Mouse (Mus musculus) hindbrain, embryonic 16.5 days (tissue): ENCODE measurements at regions not wholly inside any gene's neighbourhood (a gene's known extent, or its start where the extent isn't known, plus 50 kb on each side); places are given as distances from the start of the nearest gene placed in this dataset.
A peak's percentile ranks its signal among the peaks of the same experiment; 100 is the strongest.

Source experiments
- ATAC-seq: fragments of 200-750 bp; cut with Nextera tagmentation; 2 replicates; pipeline ENCODE4 v1.8.0; 2017; ENCODE audit warnings: moderate TSS enrichment, moderate library complexity
- H3K27ac ChIP-seq: fragments of 300-500 bp; sonication (generic); 2 replicates; pipeline ENCODE4 v1.5.1; 2014; ENCODE audit warnings: low read depth, mild to moderate bottlenecking, control low read depth, low read length, moderate library complexity
- H3K27me3 ChIP-seq: fragments of 300-500 bp; sonication (generic); replicated peaks from 2 replicates; pipeline ENCODE4 v1.6.1; 2014; ENCODE audit warnings: low read length; ENCODE audit not compliant: control insufficient read depth, insufficient read depth
- H3K36me3 ChIP-seq: fragments of 300-500 bp; sonication (generic); 2 replicates; pipeline ENCODE4 v1.6.1; 2014; ENCODE audit warnings: mild to moderate bottlenecking, low read length, moderate library complexity, mixed read lengths; ENCODE audit not compliant: control insufficient read depth, insufficient read depth
- H3K4me1 ChIP-seq: fragments of 300-500 bp; sonication (generic); 2 replicates; pipeline ENCODE4 v1.6.1; 2014; ENCODE audit warnings: low read depth, low read length; ENCODE audit not compliant: control insufficient read depth, insufficient read depth
- H3K4me2 ChIP-seq: fragments of 300-500 bp; sonication (generic); 2 replicates; pipeline ENCODE4 v1.6.1; 2014; ENCODE audit warnings: mild to moderate bottlenecking, low read length, control low read depth, moderate library complexity
- H3K4me3 ChIP-seq: fragments of 300-500 bp; sonication (generic); 2 replicates; pipeline ENCODE4 v1.5.1; 2014; ENCODE audit warnings: mild to moderate bottlenecking, low read length, control low read depth, moderate library complexity
- H3K9ac ChIP-seq: fragments of 300-500 bp; sonication (generic); 2 replicates; pipeline ENCODE4 v1.6.1; 2014; ENCODE audit warnings: low read depth, mild to moderate bottlenecking, control low read depth, low read length, moderate library complexity
- H3K9me3 ChIP-seq: fragments of 300-500 bp; sonication (generic); 2 replicates; pipeline ENCODE4 v1.6.1; 2014; ENCODE audit warnings: mild to moderate bottlenecking, low read length, moderate library complexity; ENCODE audit not compliant: control insufficient read depth
- WGBS: fragments of 180-500 bp; shearing (Covaris S2); extraction: QIAGEN DNeasy Blood & Tissue Kit; methylation state at CpG from one replicate; pipeline ENCODE4 v1.1.7; 2014; 5-methylcytosine and 5-hydroxymethylcytosine counted together

- WGBS, result 31% methylated on average over 8 of the region's 8 CpGs
- H3K4me2 ChIP-seq, result no peak overlapping the region
- H3K9ac ChIP-seq, result peak overlapping the region; percentile 38; the same call in 1 of the 2 replicates
- peaks cover 13% of the 10 kb centered on the region for H3K4me1 ChIP-seq
- no peak overlapping the region for H3K4me3 ChIP-seq
- no peaks in the 10 kb centered on the region for H3K9me3 ChIP-seq
- peak overlapping the region; percentile 39 for H3K27ac ChIP-seq
- no peaks in the 10 kb centered on the region for H3K36me3 ChIP-seq
- no peak for ATAC-seq
- H3K27me3 ChIP-seq, result no peaks in the 10 kb centered on the region
Observed at GRCm38 (mm10) chr13:107664197-107664596, 380.0 kb upstream of the Smim15 start.

DNA sequence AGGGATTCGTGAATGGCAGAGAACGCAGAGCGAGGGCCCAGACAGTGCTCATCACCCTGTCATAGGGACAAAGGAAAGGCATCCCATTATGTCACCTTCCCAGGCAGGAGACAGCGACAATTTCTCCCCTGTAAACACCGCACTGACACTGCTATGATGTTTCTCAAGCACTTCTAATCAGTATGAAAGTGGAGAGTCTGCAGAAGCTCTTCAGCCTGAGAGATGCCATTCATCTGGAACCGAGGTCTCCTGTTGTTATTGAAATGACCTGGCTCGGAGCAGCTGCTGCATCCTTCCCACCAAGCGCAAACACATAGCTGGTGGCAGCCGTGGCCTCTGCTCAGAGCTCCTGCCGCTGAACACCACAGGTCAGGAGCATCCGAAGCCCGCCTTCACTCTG lies 380.5 kb upstream of the Smim15 start:
- Histone ChIP-seq H3K36me3 (no peaks in the 10 kb centered on the region), H3K27ac (peak overlapping the region; percentile 39), H3K27me3 (no peaks in the 10 kb centered on the region), H3K4me2 (peak overlapping the region; percentile 23; the same call in 1 of the 2 replicates), H3K9me3 (no peaks in the 10 kb centered on the region), H3K9ac (peak overlapping the region; percentile 38), H3K4me1 (peaks cover 13% of the 10 kb centered on the region), H3K4me3 (no peak overlapping the region)
- 11% methylated on average over 12 of the region's 12 CpGs for WGBS
- ATAC-seq, result peak; percentile 67; the same call in 1 of the 2 replicates

- Histone ChIP-seq H3K27me3 (no peaks in the 10 kb centered on the region), H3K9ac (no peak overlapping the region), H3K9me3 (no peaks in the 10 kb centered on the region), H3K4me3 (no peak overlapping the region), H3K36me3 (no peaks in the 10 kb centered on the region), H3K4me1 (peaks cover 13% of the 10 kb centered on the region), H3K4me2 (no peak overlapping the region), H3K27ac (no peak overlapping the region)
- ATAC-seq, result no peak
- WGBS, result 11% methylated on average over 5 of the region's 5 CpGs
Observed at GRCm38 (mm10) chr13:107661414-107661813, 382.8 kb upstream of the Smim15 start.

- no peaks in the 10 kb centered on the region for H3K36me3 ChIP-seq
- H3K4me1 ChIP-seq, result peaks cover 6% of the 10 kb centered on the region; the same call in 1 of the 2 replicates
- ATAC-seq, result peak; percentile 44
- WGBS, result 2% methylated on average over 27 of the region's 27 CpGs
- peak overlapping the region; percentile 57 for H3K4me2 ChIP-seq
- H3K27me3 ChIP-seq, result no peaks in the 10 kb centered on the region
- H3K4me3 ChIP-seq, result peak overlapping the region; percentile 37
- H3K9ac ChIP-seq, result peak overlapping the region; percentile 57
- peak overlapping the region; percentile 61 for H3K27ac ChIP-seq
- H3K9me3 ChIP-seq, result no peaks in the 10 kb centered on the region
Observed at GRCm38 (mm10) chr13:107645865-107646645, 398.2 kb upstream of the Smim15 start.

- no peaks in the 10 kb centered on the region for H3K27me3 ChIP-seq
- 0 out of 2 replicates have a peak overlapping the region, but pooled peaks have one; percentile 25 for H3K27ac ChIP-seq
- 5% methylated on average over 36 of the region's 36 CpGs for WGBS
- H3K4me3 ChIP-seq, result peak overlapping the region; percentile 37
- no peaks in the 10 kb centered on the region for H3K36me3 ChIP-seq
- no peak for ATAC-seq
- H3K9ac ChIP-seq, result peak overlapping the region; percentile 57
- H3K4me1 ChIP-seq, result peaks cover 6% of the 10 kb centered on the region; the same call in 1 of the 2 replicates
- peak overlapping the region; percentile 57 for H3K4me2 ChIP-seq
- no peaks in the 10 kb centered on the region for H3K9me3 ChIP-seq
Observed at GRCm38 (mm10) chr13:107645121-107645864, 399.0 kb upstream of the Smim15 start.

GRCm38 (mm10) chr13:107644705-107645104 lies 399.5 kb upstream of the Smim15 start:
- no peaks in the 10 kb centered on the region for H3K27me3 ChIP-seq
- H3K27ac ChIP-seq, result no peak overlapping the region
- 42% methylated on average over 12 of the region's 12 CpGs for WGBS
- no peaks in the 10 kb centered on the region for H3K9me3 ChIP-seq
- ATAC-seq, result no peak
- peak overlapping the region; percentile 37 for H3K4me3 ChIP-seq
- peak overlapping the region; percentile 57 for H3K9ac ChIP-seq
- no peaks in the 10 kb centered on the region for H3K36me3 ChIP-seq
- H3K4me2 ChIP-seq, result peak overlapping the region; percentile 57
- H3K4me1 ChIP-seq, result peaks cover 6% of the 10 kb centered on the region; the same call in 1 of the 2 replicates

DNA sequence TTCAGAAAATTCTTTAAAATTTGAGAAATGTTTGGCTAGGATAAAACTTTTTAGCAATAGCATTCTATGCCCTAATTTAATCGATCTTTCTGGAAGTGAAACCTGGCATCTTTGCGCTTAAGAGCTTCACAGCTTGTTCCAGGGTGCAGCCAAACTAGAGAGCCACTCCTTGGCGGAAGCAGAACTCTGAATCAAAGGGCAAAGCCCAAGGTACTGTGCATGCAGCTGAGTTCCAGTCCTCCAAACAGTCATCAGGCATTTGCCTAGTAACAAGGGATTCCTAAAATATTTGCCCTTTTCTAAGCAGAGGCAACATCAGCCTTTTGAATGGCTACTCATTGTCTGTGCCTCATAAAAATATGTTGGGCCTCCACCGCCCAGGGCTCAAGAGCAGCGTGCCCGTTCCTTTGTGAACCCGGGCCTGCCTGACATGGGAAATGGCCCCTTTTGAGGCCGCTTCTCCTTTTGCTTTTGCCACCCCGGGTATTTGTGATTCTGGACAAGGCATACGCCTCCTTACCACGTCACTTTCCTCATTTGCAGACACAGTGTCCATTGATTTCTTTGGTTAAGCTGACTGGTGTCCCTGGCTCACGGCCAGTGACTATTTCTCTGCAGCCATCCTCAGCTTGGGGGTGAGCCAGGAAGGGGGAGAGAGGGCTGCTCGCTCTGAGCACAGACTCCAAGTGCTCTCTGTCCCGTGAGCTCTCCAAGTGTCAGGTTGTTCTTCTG lies 402.2 kb upstream of the Smim15 start:
- H3K27me3 ChIP-seq, result no peaks in the 10 kb centered on the region
- H3K4me2 ChIP-seq, result no peak overlapping the region
- H3K27ac ChIP-seq, result peak overlapping the region; percentile 35; the same call in 1 of the 2 replicates
- peak; percentile 92 for ATAC-seq
- no peak overlapping the region for H3K4me3 ChIP-seq
- H3K9ac ChIP-seq, result no peak overlapping the region
- H3K4me1 ChIP-seq, result peaks cover 6% of the 10 kb centered on the region; the same call in 1 of the 2 replicates
- H3K36me3 ChIP-seq, result no peaks in the 10 kb centered on the region
- 31% methylated on average over 14 of the region's 14 CpGs for WGBS
- no peaks in the 10 kb centered on the region for H3K9me3 ChIP-seq

DNA sequence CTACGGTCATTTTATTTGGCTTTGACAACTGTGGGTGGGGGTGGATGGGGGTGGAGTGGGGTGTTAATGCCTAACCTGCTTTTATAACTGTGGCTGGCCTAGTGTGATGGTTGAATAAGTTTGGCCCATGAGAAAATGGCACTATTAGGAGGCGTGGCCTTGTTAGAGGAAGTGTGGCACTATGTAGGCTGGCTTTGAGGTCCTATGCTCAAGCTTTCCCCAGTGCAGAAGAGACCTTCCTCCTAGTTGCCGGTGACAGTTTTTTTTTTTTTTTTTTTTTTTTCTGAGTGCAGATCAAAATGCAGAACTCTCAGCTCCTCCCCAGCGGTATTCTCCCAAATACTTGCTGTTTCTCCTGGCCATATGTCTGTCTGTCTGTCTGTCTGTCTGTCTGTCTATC lies 404.6 kb upstream of the Smim15 start:
- Histone ChIP-seq H3K9ac (no peak overlapping the region), H3K36me3 (no peaks in the 10 kb centered on the region), H3K27me3 (no peaks in the 10 kb centered on the region), H3K4me2 (no peak overlapping the region), H3K4me1 (no peaks in the 10 kb centered on the region), H3K9me3 (no peaks in the 10 kb centered on the region), H3K27ac (no peak overlapping the region), H3K4me3 (no peak overlapping the region)
- ATAC-seq, result no peak
- WGBS, result 89% methylated on average over 4 of the region's 4 CpGs
